Mouse (Mus musculus): ENCODE measurements at regions not wholly inside any gene's neighbourhood (a gene's known extent, or its start where the extent isn't known, plus 50 kb on each side); places are given as distances from the start of the nearest gene placed in this dataset.

- H3K36me3 ChIP-seq: no peaks in the 10 kb centered on the region
- peaks cover 19% of the 10 kb centered on the region; the same call in 1 of the 2 replicates for H3K27me3 ChIP-seq (replicated peaks)
- no peak overlapping the region for H3K4me3 ChIP-seq
- ATAC-seq: no peak
- no peaks in the 10 kb centered on the region for H3K4me1 ChIP-seq
- no peak overlapping the region for H3K9ac ChIP-seq
- no peaks in the 10 kb centered on the region for H3K9me3 ChIP-seq (replicated peaks)
- WGBS (ENCODE audit: insufficient replicate concordance): 71% methylated on average over 5 of the region's 5 CpGs
- H3K27ac ChIP-seq: no peak overlapping the region
- H3K4me2 ChIP-seq: no peak overlapping the region
These were observed 54.6 kb downstream of the Gm11733 start for GRCm38 (mm10) chr11:117538732-117539131.

GRCm38 (mm10) chr11:117540609-117541008 lies 56.4 kb downstream of the Gm11733 start:
- no peak for ATAC-seq
- WGBS (ENCODE audit: insufficient replicate concordance): 51% methylated on average over 5 of the region's 5 CpGs

GRCm38 (mm10) chr11:117541205-117541884 lies 57.2 kb downstream of the Gm11733 start:
- Histone ChIP-seq H3K9me3 (replicated peaks) (no peaks in the 10 kb centered on the region), H3K36me3 (no peaks in the 10 kb centered on the region), H3K9ac (no peak overlapping the region), H3K4me3 (no peak overlapping the region), H3K27ac (no peak overlapping the region), H3K4me2 (no peak overlapping the region), H3K27me3 (replicated peaks) (peaks cover 44% of the 10 kb centered on the region), H3K4me1 (no peaks in the 10 kb centered on the region)
- 11% methylated on average over 6 of the region's 6 CpGs for WGBS (ENCODE audit: insufficient replicate concordance)
- ATAC-seq: no peak

More at GRCm38 (mm10) chr11:117540609-117541008, 56.4 kb downstream of the Gm11733 start:
- Histone ChIP-seq H3K4me1 (no peaks in the 10 kb centered on the region), H3K27ac (no peak overlapping the region), H3K4me2 (no peak overlapping the region), H3K27me3 (replicated peaks) (peaks cover 37% of the 10 kb centered on the region), H3K36me3 (no peaks in the 10 kb centered on the region), H3K4me3 (no peak overlapping the region), H3K9ac (no peak overlapping the region), H3K9me3 (replicated peaks) (no peaks in the 10 kb centered on the region)

- Histone ChIP-seq H3K27ac (no peak overlapping the region), H3K9me3 (replicated peaks) (no peaks in the 10 kb centered on the region), H3K36me3 (no peaks in the 10 kb centered on the region), H3K4me2 (no peak overlapping the region), H3K27me3 (replicated peaks) (peaks cover 49% of the 10 kb centered on the region), H3K9ac (no peak overlapping the region), H3K4me1 (no peaks in the 10 kb centered on the region), H3K4me3 (no peak overlapping the region)
- WGBS (ENCODE audit: insufficient replicate concordance): 39% methylated on average over 6 of the region's 6 CpGs
- no peak for ATAC-seq
These were observed 59.0 kb downstream of the Gm11733 start for GRCm38 (mm10) chr11:117543191-117543590.

- Histone ChIP-seq H3K9me3 (replicated peaks) (no peaks in the 10 kb centered on the region), H3K36me3 (no peaks in the 10 kb centered on the region), H3K4me3 (no peak overlapping the region), H3K27ac (no peak overlapping the region), H3K4me2 (no peak overlapping the region), H3K27me3 (replicated peaks) (peaks cover 49% of the 10 kb centered on the region), H3K9ac (no peak overlapping the region), H3K4me1 (no peaks in the 10 kb centered on the region)
- ATAC-seq: no peak
- 25% methylated on average over 6 of the region's 6 CpGs for WGBS (ENCODE audit: insufficient replicate concordance)
These were observed 60.3 kb downstream of the Gm11733 start for GRCm38 (mm10) chr11:117544507-117544906.

GRCm38 (mm10) chr11:117544926-117545325 lies 60.8 kb downstream of the Gm11733 start:
- H3K9me3 ChIP-seq (replicated peaks): no peaks in the 10 kb centered on the region
- WGBS (ENCODE audit: insufficient replicate concordance): 42% methylated on average over 3 of the region's 3 CpGs
- no peaks in the 10 kb centered on the region for H3K4me1 ChIP-seq
- no peak overlapping the region for H3K4me3 ChIP-seq
- no peak overlapping the region for H3K4me2 ChIP-seq
- H3K27ac ChIP-seq: no peak overlapping the region
- H3K9ac ChIP-seq: no peak overlapping the region
- peaks cover 49% of the 10 kb centered on the region for H3K27me3 ChIP-seq (replicated peaks)
- no peaks in the 10 kb centered on the region for H3K36me3 ChIP-seq
- no peak for ATAC-seq

- ATAC-seq: no peak
- Histone ChIP-seq H3K36me3 (no peaks in the 10 kb centered on the region), H3K9ac (no peak overlapping the region), H3K27me3 (replicated peaks) (no peaks in the 10 kb centered on the region), H3K27ac (no peak overlapping the region), H3K4me2 (no peak overlapping the region), H3K4me1 (no peaks in the 10 kb centered on the region), H3K4me3 (no peak overlapping the region), H3K9me3 (replicated peaks) (no peaks in the 10 kb centered on the region)
- 84% methylated on average over 5 of the region's 5 CpGs for WGBS (ENCODE audit: insufficient replicate concordance)
These were observed 67.8 kb downstream of the Gm11733 start for GRCm38 (mm10) chr11:117551926-117552325.

GRCm38 (mm10) chr11:117552430-117552969 lies 68.3 kb downstream of the Gm11733 start:
- H3K4me1 ChIP-seq: no peaks in the 10 kb centered on the region
- no peak overlapping the region for H3K9ac ChIP-seq
- H3K27me3 ChIP-seq (replicated peaks): no peaks in the 10 kb centered on the region
- H3K9me3 ChIP-seq (replicated peaks): no peaks in the 10 kb centered on the region
- no peak overlapping the region for H3K27ac ChIP-seq
- no peak overlapping the region for H3K4me2 ChIP-seq
- H3K4me3 ChIP-seq: no peak overlapping the region
- ATAC-seq: no peak
- WGBS (ENCODE audit: insufficient replicate concordance): 67% methylated on average over 8 of the region's 8 CpGs
- no peaks in the 10 kb centered on the region for H3K36me3 ChIP-seq

- H3K4me2 ChIP-seq: no peak overlapping the region
- no peaks in the 10 kb centered on the region for H3K4me1 ChIP-seq
- no peak for ATAC-seq
- 35% methylated on average over 10 of the region's 10 CpGs for WGBS (ENCODE audit: insufficient replicate concordance)
- no peaks in the 10 kb centered on the region; the same call in 1 of the 2 replicates for H3K27me3 ChIP-seq (replicated peaks)
- H3K27ac ChIP-seq: no peak overlapping the region
- H3K4me3 ChIP-seq: no peak overlapping the region
- H3K9ac ChIP-seq: no peak overlapping the region
- no peaks in the 10 kb centered on the region for H3K9me3 ChIP-seq (replicated peaks)
- H3K36me3 ChIP-seq: no peaks in the 10 kb centered on the region
These were observed 69.9 kb downstream of the Gm11733 start for GRCm38 (mm10) chr11:117554111-117554510.

- no peak overlapping the region for H3K27ac ChIP-seq
- no peak overlapping the region for H3K9ac ChIP-seq
- no peak overlapping the region for H3K4me2 ChIP-seq
- H3K36me3 ChIP-seq: no peaks in the 10 kb centered on the region
- no peaks in the 10 kb centered on the region for H3K4me1 ChIP-seq
- H3K27me3 ChIP-seq (replicated peaks): no peaks in the 10 kb centered on the region; the same call in 1 of the 2 replicates
- no peak overlapping the region for H3K4me3 ChIP-seq
- WGBS (ENCODE audit: insufficient replicate concordance): 67% methylated on average over 16 of the region's 16 CpGs
- no peak for ATAC-seq
- H3K9me3 ChIP-seq (replicated peaks): no peaks in the 10 kb centered on the region
These were observed 73.6 kb downstream of the Gm11733 start for GRCm38 (mm10) chr11:117557474-117558381.

GRCm38 (mm10) chr11:117559839-117560238 lies 75.7 kb downstream of the Gm11733 start:
- no peak overlapping the region for H3K9ac ChIP-seq
- H3K4me1 ChIP-seq: no peaks in the 10 kb centered on the region
- no peak overlapping the region for H3K27ac ChIP-seq
- H3K4me2 ChIP-seq: no peak overlapping the region
- no peaks in the 10 kb centered on the region; the same call in 1 of the 2 replicates for H3K27me3 ChIP-seq (replicated peaks)
- H3K4me3 ChIP-seq: no peak overlapping the region
- H3K9me3 ChIP-seq (replicated peaks): no peaks in the 10 kb centered on the region
- no peaks in the 10 kb centered on the region for H3K36me3 ChIP-seq
- ATAC-seq: no peak

GRCm38 (mm10) chr11:117567961-117568605 lies 83.9 kb downstream of the Gm11733 start:
- WGBS (ENCODE audit: insufficient replicate concordance): 69% methylated on average over 9 of the region's 9 CpGs
- Histone ChIP-seq H3K4me3 (no peak overlapping the region), H3K9ac (no peak overlapping the region), H3K4me1 (no peaks in the 10 kb centered on the region), H3K27ac (no peak overlapping the region), H3K36me3 (no peaks in the 10 kb centered on the region), H3K4me2 (no peak overlapping the region), H3K27me3 (replicated peaks) (peaks cover 5% of the 10 kb centered on the region; the same call in 1 of the 2 replicates), H3K9me3 (replicated peaks) (no peaks in the 10 kb centered on the region)
- no peak for ATAC-seq

All from liver, embryonic 12.5 days (tissue).